Mouse (Mus musculus): ENCODE measurements around the gene Crabp2. TPM values are rescaled to one million over a fixed set of nuclear protein-coding genes. Genes with fewer than 3 reads are reported as not detected.

The Crabp2 gene
- polyA plus RNA-seq, 1 experiment from 2014 or later: 67.1 TPM

GRCm38 (mm10) chr3:87993436-87993835 lies 45.0 kb downstream of the Crabp2 start:
- Histone ChIP-seq H3K4me1 (peaks cover 17% of the 10 kb centered on the region), H3K4me3 (no peak overlapping the region), H3K27ac (no peak overlapping the region), H3K4me2 (no peak overlapping the region), H3K9me3 (replicated peaks) (no peaks in the 10 kb centered on the region), H3K27me3 (peaks cover 92% of the 10 kb centered on the region), H3K36me3 (ENCODE audit: poor library complexity, severe bottlenecking) (no peaks in the 10 kb centered on the region), H3K9ac (no peak overlapping the region)
- ATAC-seq: no peak
- 3% methylated on average over 5 of the region's 6 CpGs for WGBS

GRCm38 (mm10) chr3:87995331-87995730 lies 46.9 kb downstream of the Crabp2 start:
- Histone ChIP-seq H3K27me3 (peaks cover 95% of the 10 kb centered on the region), H3K4me3 (no peak overlapping the region), H3K9me3 (replicated peaks) (no peaks in the 10 kb centered on the region), H3K4me2 (no peak overlapping the region), H3K4me1 (peaks cover 31% of the 10 kb centered on the region), H3K36me3 (ENCODE audit: poor library complexity, severe bottlenecking) (no peaks in the 10 kb centered on the region), H3K9ac (no peak overlapping the region), H3K27ac (no peak overlapping the region)
- no peak for ATAC-seq
- WGBS: 26% methylated on average over 11 of the region's 11 CpGs

DNA sequence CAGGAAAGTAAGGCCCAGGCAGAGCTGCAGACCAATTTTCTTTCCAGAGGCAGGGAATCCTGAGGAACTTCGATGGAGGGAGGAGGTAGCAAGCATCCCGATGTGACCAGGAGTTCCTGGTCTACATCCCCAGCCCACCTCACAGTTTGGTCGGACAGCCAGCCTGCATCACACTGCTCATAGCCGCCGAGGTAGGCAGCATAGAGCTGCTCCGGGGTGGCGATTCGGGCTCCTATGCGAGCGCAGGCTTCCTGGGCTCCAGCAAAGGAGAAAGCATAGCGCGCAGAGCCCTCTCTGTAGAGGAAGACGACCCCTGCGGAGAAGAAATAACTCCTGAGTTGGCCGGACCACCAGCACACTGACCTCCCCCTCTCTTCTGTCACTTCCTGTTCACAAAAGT lies 47.9 kb downstream of the Crabp2 start:
- H3K4me1 ChIP-seq: peaks cover 40% of the 10 kb centered on the region
- WGBS: 2% methylated on average over 15 of the region's 15 CpGs
- H3K9me3 ChIP-seq (replicated peaks): no peaks in the 10 kb centered on the region
- H3K27me3 ChIP-seq: peaks cover 99% of the 10 kb centered on the region
- no peaks in the 10 kb centered on the region for H3K36me3 ChIP-seq (ENCODE audit: poor library complexity, severe bottlenecking)
- no peak overlapping the region for H3K27ac ChIP-seq
- ATAC-seq: no peak
- peak overlapping the region; percentile 69 for H3K4me2 ChIP-seq
- H3K4me3 ChIP-seq: no peak overlapping the region
- H3K9ac ChIP-seq: no peak overlapping the region

DNA sequence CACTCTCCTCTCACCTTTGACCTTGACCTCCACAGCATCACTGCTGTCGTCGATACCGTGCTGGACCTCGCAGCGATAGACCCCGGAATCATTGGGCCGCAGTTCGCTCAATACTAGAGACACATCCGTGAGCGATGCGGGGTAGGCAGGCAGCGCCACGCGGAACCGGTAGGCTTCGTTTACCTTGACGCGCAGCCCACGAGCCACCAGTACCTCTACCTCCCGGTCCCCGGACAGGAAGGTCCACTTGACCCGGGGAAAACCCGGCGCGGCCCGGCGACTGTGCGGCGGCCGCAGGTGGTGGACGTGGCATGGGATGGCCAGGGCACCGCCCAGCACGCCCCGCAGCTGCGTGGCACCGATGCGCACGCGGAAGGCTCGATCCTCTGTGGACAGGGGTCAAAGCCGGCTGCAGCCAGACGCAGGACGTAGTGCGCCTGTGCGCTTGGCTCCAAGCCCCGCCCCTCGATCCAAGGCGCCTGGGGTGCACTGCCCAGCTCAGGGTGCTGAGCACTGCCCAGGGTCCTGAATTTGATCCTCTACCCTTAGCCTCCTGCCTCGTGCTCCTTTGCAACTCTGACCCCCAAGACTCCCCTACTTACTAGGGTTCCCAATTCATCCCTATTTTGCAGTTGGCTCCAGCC lies 48.6 kb downstream of the Crabp2 start:
- H3K27me3 ChIP-seq: peaks cover 100% of the 10 kb centered on the region
- peak overlapping the region; percentile 69 for H3K4me2 ChIP-seq
- WGBS: 1% methylated on average over 49 of the region's 49 CpGs
- H3K9ac ChIP-seq: peak overlapping the region; percentile 57
- H3K27ac ChIP-seq: no peak overlapping the region
- peaks cover 47% of the 10 kb centered on the region for H3K4me1 ChIP-seq
- peak overlapping the region; percentile 41 for H3K4me3 ChIP-seq
- H3K36me3 ChIP-seq (ENCODE audit: poor library complexity, severe bottlenecking): no peaks in the 10 kb centered on the region
- no peak for ATAC-seq
- H3K9me3 ChIP-seq (replicated peaks): no peaks in the 10 kb centered on the region

GRCm38 (mm10) chr3:87998747-87999146 lies 50.3 kb downstream of the Crabp2 start:
- Histone ChIP-seq H3K4me1 (peaks cover 55% of the 10 kb centered on the region), H3K4me3 (peak overlapping the region; percentile 48), H3K9me3 (replicated peaks) (no peaks in the 10 kb centered on the region), H3K36me3 (ENCODE audit: poor library complexity, severe bottlenecking) (no peaks in the 10 kb centered on the region), H3K27ac (no peak overlapping the region), H3K4me2 (peak overlapping the region; percentile 80), H3K9ac (no peak overlapping the region), H3K27me3 (peaks cover 100% of the 10 kb centered on the region)
- 0 out of 2 replicates have a peak, but pooled peaks have one; percentile 12 for ATAC-seq
- WGBS: 2% methylated on average over 6 of the region's 7 CpGs

DNA sequence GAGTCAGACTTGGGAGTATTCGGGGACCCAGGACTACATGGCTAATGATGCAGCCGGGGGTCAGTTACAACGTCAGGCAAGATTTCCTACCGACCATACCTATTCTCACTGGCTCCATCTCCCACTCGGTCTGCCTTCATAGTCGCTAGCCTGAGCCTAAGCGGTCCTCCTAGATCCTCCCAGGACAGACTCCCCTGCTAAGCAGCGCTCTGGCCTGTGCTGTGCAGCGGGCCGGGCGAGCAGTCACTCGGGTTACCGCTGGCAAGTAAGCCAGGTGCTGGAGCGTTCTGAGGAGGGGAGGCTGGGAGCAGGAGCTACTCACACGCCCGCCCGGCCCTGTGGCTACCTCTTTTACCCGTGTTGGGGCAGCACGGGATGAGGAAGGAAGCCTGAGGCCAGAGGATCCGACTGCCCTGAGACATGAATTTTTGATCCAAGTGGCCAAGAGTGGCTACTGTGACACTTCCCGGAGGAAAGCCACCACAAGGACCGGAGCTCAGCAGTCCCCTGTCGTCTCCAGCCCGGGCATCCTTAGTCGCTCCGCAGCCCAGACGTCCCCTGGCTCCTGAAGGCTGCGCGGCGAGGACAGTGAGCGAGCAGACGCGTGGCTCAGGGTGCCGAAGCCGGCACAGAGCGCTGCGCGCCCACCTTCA lies 50.9 kb downstream of the Crabp2 start:
- H3K9ac ChIP-seq: peak overlapping the region; percentile 64
- H3K27ac ChIP-seq: peak overlapping the region; percentile 0; the same call in 1 of the 2 replicates

DNA sequence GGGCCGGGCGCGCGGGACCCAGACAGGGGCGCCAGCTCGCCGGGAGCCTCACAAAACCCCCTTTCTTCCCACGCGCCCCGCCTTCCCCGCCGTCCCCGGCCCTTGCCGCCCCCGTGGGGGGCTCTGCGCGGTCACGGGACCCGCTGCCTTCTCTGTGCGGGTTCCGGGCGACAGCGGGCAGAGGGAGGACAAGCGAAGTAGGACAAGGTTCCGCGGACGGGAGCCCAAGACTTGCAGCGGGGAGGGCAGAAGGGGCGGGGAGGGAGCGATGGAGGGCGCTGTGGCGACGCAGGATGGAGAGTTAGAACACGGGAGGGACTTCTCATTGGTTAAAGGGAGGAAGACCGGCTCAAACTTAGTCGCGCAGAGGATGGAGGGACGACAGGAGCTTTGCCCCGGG lies 51.7 kb downstream of the Crabp2 start, which contains the start of gene Bcan:
TSS of gene Bcan (minus strand) at position 50 of the 400 bp plus-strand sequence.
- 0 out of 2 replicates have a peak, but pooled peaks have one; percentile 14 for ATAC-seq
- no peaks in the 10 kb centered on the region for H3K9me3 ChIP-seq (replicated peaks)
- H3K27me3 ChIP-seq: peaks cover 95% of the 10 kb centered on the region
- H3K27ac ChIP-seq: peak within 1 kb of the TSS; percentile 0; the same call in 1 of the 2 replicates
- no peaks in the 10 kb centered on the region for H3K36me3 ChIP-seq (ENCODE audit: poor library complexity, severe bottlenecking)
- peak within 1 kb of the TSS; percentile 64 for H3K9ac ChIP-seq
- peak within 1 kb of the TSS; percentile 48 for H3K4me3 ChIP-seq
- peak within 1 kb of the TSS; percentile 80 for H3K4me2 ChIP-seq
- under 1% methylated on average over 39 of the region's 39 CpGs for WGBS
- H3K4me1 ChIP-seq: peaks cover 55% of the 10 kb centered on the region

More for the DNA sequence above, 50.9 kb downstream of the Crabp2 start:
- Histone ChIP-seq H3K4me3 (peak overlapping the region; percentile 48), H3K4me2 (peak overlapping the region; percentile 80), H3K36me3 (ENCODE audit: poor library complexity, severe bottlenecking) (no peaks in the 10 kb centered on the region), H3K9me3 (replicated peaks) (no peaks in the 10 kb centered on the region), H3K27me3 (peaks cover 99% of the 10 kb centered on the region), H3K4me1 (peaks cover 55% of the 10 kb centered on the region)
- under 1% methylated on average over 38 of the region's 38 CpGs for WGBS
- ATAC-seq: no peak

- peak overlapping the region; percentile 4; the same call in 1 of the 2 replicates for H3K27ac ChIP-seq
- peaks cover 55% of the 10 kb centered on the region for H3K4me1 ChIP-seq
- H3K4me3 ChIP-seq: peak overlapping the region; percentile 48
- ATAC-seq: no peak
- H3K9me3 ChIP-seq (replicated peaks): 0 out of 2 replicates have a peak, but pooled peaks cover under 1% of the 10 kb centered on the region
- 12% methylated on average over 11 of the region's 11 CpGs for WGBS
- H3K27me3 ChIP-seq: peaks cover 91% of the 10 kb centered on the region
- no peak overlapping the region for H3K9ac ChIP-seq
- no peaks in the 10 kb centered on the region for H3K36me3 ChIP-seq (ENCODE audit: poor library complexity, severe bottlenecking)
- H3K4me2 ChIP-seq: peak overlapping the region; percentile 80
Observed at GRCm38 (mm10) chr3:88000816-88001595, 52.5 kb downstream of the Crabp2 start.

DNA sequence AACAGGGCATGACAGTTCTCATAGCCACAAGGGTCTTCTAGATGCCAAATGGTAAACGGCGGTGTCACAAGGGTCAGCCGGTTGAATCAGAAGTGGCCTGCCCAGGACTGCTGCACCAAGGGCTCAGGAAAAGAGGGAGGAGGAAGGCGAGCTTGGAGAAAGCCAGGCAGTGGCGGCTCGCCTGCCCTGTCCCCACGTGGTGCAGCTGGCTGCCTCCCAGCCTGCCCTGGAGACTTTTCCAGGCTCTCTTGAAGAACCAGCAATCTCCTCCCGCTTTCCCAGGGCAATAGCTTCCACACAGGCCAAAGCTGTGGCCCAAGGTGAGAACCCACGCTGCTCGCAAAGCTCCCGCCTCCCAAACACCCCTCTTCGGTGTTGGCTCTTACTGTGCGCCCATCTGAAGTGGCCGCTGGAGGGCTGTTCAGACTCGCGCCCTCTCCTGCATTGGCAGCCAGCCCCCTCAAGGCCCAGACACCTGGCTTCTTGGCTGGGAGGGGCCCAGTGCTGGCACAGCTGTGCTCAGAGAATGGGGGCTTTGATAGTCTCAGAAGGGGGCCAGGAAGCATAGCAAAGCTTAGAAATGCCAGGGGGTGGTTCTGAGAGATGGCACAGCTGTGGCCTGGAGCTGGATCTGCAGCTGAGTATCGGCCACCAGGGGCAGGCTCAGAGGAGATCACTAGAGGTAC lies 54.0 kb downstream of the Crabp2 start:
- H3K4me3 ChIP-seq: no peak overlapping the region
- H3K27me3 ChIP-seq: peaks cover 77% of the 10 kb centered on the region
- H3K27ac ChIP-seq: no peak overlapping the region; the same call in 1 of the 2 replicates
- ATAC-seq: peak; percentile 50; the same call in 1 of the 2 replicates
- WGBS: 4% methylated on average over 17 of the region's 17 CpGs
- H3K9ac ChIP-seq: no peak overlapping the region
- no peaks in the 10 kb centered on the region for H3K36me3 ChIP-seq (ENCODE audit: poor library complexity, severe bottlenecking)
- peak overlapping the region; percentile 23 for H3K4me2 ChIP-seq
- 0 out of 2 replicates have a peak, but pooled peaks cover 4% of the 10 kb centered on the region for H3K9me3 ChIP-seq (replicated peaks)
- H3K4me1 ChIP-seq: peaks cover 44% of the 10 kb centered on the region
